Mouse (Mus musculus) olfactory bulb, adult 2 months (tissue): Measurements from ENCODE around the gene Tipin.

ENCODE experiments used
- CTCF ChIP-seq: fragments of 200-500 bp; IDR thresholded peaks from 2 replicates; pipeline ENCODE4 v1.5.1; 2012; ENCODE audit warnings: low read depth, mild to moderate bottlenecking, low read length, moderate library complexity; ENCODE audit not compliant: insufficient read depth
- POLR2A ChIP-seq: fragments of 200-500 bp; IDR thresholded peaks from 2 replicates; pipeline ENCODE4 v1.6.1; 2012; ENCODE audit warnings: mild to moderate bottlenecking, low read depth, low read length, moderate library complexity; ENCODE audit not compliant: insufficient read depth

DNA sequence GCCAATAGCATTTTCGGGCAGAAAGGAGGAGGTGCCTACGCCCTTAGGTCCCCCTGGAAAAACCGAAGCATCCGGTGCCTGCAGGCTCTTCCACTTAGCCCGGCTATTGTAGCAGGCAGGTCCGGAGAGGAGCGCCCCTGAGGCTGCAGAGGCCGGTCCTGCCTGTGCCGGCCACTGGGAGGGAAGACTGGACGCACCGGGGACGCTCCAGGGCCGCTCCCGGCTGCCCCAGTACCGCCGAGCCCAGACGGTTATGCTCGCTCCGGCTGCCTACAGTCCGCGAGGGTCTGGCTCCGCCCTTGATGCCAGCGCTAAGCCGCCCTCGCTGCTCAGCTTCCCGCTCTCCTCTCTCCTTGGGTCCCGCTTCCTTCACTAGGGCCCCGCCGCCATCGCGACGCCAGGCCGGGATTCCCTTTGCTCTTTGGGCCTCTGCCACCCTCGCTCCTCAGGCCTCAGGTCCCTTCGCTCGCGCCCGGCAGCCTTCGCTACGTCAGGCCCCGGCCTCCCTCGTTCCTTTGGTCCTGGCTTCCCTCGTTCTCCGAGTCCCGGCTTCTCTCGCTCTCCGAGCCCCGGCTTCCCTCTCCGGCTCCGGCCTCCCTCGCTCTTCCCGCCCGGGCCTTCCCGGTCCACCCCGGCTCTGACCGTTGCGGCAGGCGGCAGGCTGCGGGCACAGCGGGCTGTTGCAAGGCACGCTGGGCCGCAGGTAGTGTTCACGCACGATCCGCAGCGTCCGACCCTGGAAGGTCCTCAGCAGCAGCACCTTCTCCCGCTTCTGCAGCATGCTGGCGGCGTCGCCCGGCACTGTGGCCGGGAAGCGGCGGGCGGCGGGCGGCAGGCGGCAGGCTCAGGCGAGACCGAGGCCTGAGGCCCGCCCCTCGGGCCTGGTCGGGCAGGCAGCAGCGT lies 59.2 kb downstream of the Tipin start:
- TF ChIP-seq CTCF (0 out of 2 replicates have a peak, but pooled peaks have one; percentile 27), POLR2A (peak; percentile 23; the same call in 1 of the 2 replicates)
